Mouse (Mus musculus): Measurements from ENCODE around the gene Rb1. TPM values are rescaled to one million over a fixed set of nuclear protein-coding genes. Genes with fewer than 3 reads are reported as not detected.

The Rb1 gene
- polyA plus RNA-seq, 1 experiment: 2.7 TPM

DNA sequence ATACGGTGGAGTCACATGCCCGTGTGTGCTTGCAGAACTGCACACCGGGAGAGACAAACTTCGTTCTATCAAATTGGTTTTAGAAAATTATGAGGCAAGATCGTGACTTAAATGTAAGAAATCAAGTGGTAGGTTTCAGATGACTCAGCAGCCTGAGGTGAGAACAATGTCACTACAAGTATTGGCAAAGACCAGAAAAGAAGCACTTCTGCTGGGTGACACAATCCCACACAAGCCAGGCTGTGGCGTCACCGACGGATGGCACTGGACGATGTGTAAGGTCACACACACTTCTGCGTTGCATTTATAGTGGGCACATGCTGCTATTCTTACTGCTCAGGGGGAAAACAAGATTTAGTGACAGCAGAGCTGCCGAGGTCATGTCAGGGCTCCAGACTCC, 38.2 kb upstream of the Rb1 start:
- no peak overlapping the region for H3K4me3 ChIP-seq (ENCODE audit: insufficient read depth, poor library complexity, severe bottlenecking)
- H3K27me3 ChIP-seq (ENCODE audit: control insufficient read depth, insufficient read depth, insufficient read length): no peaks in the 10 kb centered on the region
- no peaks in the 10 kb centered on the region for H3K79me2 ChIP-seq (ENCODE audit: control insufficient read depth, insufficient read depth)
- H3K36me3 ChIP-seq (ENCODE audit: control insufficient read depth, insufficient read depth): peaks cover 86% of the 10 kb centered on the region
- H3ac ChIP-seq (ENCODE audit: control insufficient read depth, insufficient read length, low read depth): no peak overlapping the region
- TF ChIP-seq USF1 (IDR thresholded peaks at IDR 0.05; ENCODE audit: low read depth) (no peak), CTCF (IDR thresholded peaks at IDR 0.05; ENCODE audit: control insufficient read depth, insufficient read depth, insufficient read length) (no peak), FOSL1 (IDR thresholded peaks at IDR 0.05; ENCODE audit: insufficient read depth, low read length, poor library complexity, severe bottlenecking) (no peak), CEBPB (IDR thresholded peaks at IDR 0.05; ENCODE audit: low read depth) (no peak), MYOG (IDR thresholded peaks at IDR 0.05; ENCODE audit: control insufficient read depth, extremely low read depth, insufficient read length) (no peak), MAX (IDR thresholded peaks at IDR 0.05) (no peak)
- H3K79me3 ChIP-seq (ENCODE audit: low read depth): no peaks in the 10 kb centered on the region

DNA sequence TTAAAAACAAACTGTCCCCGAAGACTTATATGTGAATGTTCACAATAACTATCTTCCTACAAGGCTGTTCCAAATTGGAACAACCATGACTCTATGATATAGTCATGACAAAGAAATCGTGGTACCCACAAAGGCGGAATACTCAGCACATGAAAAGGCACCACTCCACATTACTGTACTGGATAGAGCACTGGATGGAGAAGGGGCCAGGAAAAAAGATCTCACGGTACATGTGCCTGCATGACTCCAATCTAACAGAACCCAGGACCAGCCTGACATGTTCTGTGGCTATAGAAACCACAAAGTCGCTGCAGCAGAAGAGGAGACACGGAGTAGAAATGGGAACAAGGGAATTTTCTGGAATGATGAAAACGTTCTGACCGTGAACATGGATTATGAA, 29.1 kb upstream of the Rb1 start:
- no peak overlapping the region for H3K4me3 ChIP-seq (ENCODE audit: insufficient read depth, poor library complexity, severe bottlenecking)
- no peaks in the 10 kb centered on the region for H3K79me2 ChIP-seq (ENCODE audit: control insufficient read depth, insufficient read depth)
- H3K79me3 ChIP-seq (ENCODE audit: low read depth): no peaks in the 10 kb centered on the region
- peaks cover 33% of the 10 kb centered on the region for H3K36me3 ChIP-seq (ENCODE audit: control insufficient read depth, insufficient read depth)
- no peaks in the 10 kb centered on the region for H3K27me3 ChIP-seq (ENCODE audit: control insufficient read depth, insufficient read depth, insufficient read length)
- TF ChIP-seq FOSL1 (IDR thresholded peaks at IDR 0.05; ENCODE audit: insufficient read depth, low read length, poor library complexity, severe bottlenecking) (no peak), USF1 (IDR thresholded peaks at IDR 0.05; ENCODE audit: low read depth) (no peak)
- H3ac ChIP-seq (ENCODE audit: control insufficient read depth, insufficient read length, low read depth): no peak overlapping the region

DNA sequence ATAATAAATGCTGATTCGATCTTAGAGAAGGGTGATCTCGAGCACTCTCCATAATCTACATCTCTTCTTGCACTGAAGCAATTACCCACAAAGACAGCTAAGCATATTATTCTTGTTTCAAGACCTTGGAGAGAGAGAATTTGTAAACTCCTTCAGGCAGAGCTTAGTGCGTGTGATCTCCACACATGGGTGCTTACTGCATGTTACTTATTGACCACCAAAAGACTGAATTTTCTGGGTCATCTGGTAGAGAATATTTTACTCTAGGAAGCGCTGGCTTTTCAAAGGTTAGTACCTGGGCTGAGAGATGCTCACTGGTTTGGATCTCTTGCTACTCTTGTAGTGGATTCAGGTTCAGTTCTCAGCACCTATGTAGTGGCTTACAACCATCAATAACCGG, 25.5 kb upstream of the Rb1 start:
- Histone ChIP-seq H3K4me3 (ENCODE audit: insufficient read depth, poor library complexity, severe bottlenecking) (no peak overlapping the region), H3K79me3 (ENCODE audit: low read depth) (no peaks in the 10 kb centered on the region), H3K79me2 (ENCODE audit: control insufficient read depth, insufficient read depth) (no peaks in the 10 kb centered on the region), H3ac (ENCODE audit: control insufficient read depth, insufficient read length, low read depth) (no peak overlapping the region), H3K36me3 (ENCODE audit: control insufficient read depth, insufficient read depth) (peaks cover 16% of the 10 kb centered on the region), H3K27me3 (ENCODE audit: control insufficient read depth, insufficient read depth, insufficient read length) (no peaks in the 10 kb centered on the region)
- no peak for TF ChIP-seq USF1 (IDR thresholded peaks at IDR 0.05; ENCODE audit: low read depth)
- TF ChIP-seq MYOD1 (IDR thresholded peaks at IDR 0.05; ENCODE audit: control insufficient read depth, insufficient read length, low read depth): no peak
- TF ChIP-seq MYOG (IDR thresholded peaks at IDR 0.05; ENCODE audit: control insufficient read depth, extremely low read depth, insufficient read length): no peak
- no peak for TF ChIP-seq FOSL1 (IDR thresholded peaks at IDR 0.05; ENCODE audit: insufficient read depth, low read length, poor library complexity, severe bottlenecking)
- no peak for TF ChIP-seq MAX (IDR thresholded peaks at IDR 0.05)
- TF ChIP-seq CTCF (IDR thresholded peaks at IDR 0.05; ENCODE audit: control insufficient read depth, insufficient read depth, insufficient read length): no peak
- no peak for TF ChIP-seq CEBPB (IDR thresholded peaks at IDR 0.05; ENCODE audit: low read depth)

DNA sequence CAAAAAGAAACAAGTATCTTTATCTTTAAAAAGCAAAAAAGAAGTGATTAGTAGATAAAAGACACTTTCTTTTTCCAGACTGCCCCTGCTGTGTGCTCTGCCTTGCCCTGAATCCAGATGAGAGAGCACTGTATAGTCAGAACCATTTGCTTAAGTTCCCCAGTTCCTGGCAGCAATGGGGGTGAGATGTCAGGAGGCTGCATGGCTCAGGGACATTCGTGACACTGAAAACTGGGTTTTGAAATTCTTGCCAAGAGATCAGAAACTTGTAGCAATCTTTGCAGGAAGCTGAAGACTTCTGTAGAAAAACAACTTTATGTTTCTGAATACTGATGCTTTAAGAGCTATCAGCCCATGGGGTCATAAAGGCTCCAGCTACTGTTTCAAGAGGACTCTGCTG, 24.4 kb upstream of the Rb1 start:
- no peak for TF ChIP-seq MYOG (IDR thresholded peaks at IDR 0.05; ENCODE audit: control insufficient read depth, extremely low read depth, insufficient read length)
- no peak for TF ChIP-seq MYOD1 (IDR thresholded peaks at IDR 0.05; ENCODE audit: control insufficient read depth, insufficient read length, low read depth)
- no peak for TF ChIP-seq MAX (IDR thresholded peaks at IDR 0.05)
- no peak for TF ChIP-seq USF1 (IDR thresholded peaks at IDR 0.05; ENCODE audit: low read depth)
- H3K79me3 ChIP-seq (ENCODE audit: low read depth): no peaks in the 10 kb centered on the region
- H3K79me2 ChIP-seq (ENCODE audit: control insufficient read depth, insufficient read depth): no peaks in the 10 kb centered on the region
- no peak overlapping the region for H3K4me3 ChIP-seq (ENCODE audit: insufficient read depth, poor library complexity, severe bottlenecking)
- no peaks in the 10 kb centered on the region for H3K27me3 ChIP-seq (ENCODE audit: control insufficient read depth, insufficient read depth, insufficient read length)
- peaks cover 6% of the 10 kb centered on the region for H3K36me3 ChIP-seq (ENCODE audit: control insufficient read depth, insufficient read depth)
- H3ac ChIP-seq (ENCODE audit: control insufficient read depth, insufficient read length, low read depth): no peak overlapping the region

DNA sequence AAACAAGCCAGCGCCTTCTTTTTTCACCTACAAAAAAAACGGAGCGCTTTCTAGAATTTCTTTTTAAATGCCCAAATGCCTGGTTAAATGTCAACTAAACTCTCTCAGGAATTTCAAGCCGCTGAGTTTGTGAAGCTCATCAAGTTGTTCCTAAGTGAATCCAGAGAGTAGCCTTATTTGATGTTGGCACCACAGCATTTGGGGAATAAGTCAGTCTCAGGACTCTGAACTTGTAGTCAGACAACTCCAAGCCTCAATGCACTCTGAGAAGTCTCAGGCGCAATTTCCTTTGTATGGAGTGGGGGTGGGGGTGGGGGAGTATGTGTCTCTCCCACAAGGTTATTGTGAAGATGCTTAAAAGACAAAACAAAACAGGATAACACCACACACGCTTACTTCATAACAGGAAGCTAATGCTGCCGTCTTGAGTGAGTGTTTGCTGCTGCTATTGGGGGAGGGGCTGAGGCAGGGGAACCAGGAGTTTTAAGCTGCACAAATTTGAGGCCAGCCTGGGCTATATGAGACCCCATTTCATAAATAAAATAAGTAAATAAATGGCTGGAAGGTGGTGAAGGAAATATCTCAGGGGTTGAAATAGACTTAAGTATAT, 23.5 kb upstream of the Rb1 start:
- Histone ChIP-seq H3K27me3 (ENCODE audit: control insufficient read depth, insufficient read depth, insufficient read length) (no peaks in the 10 kb centered on the region), H3K4me3 (ENCODE audit: insufficient read depth, poor library complexity, severe bottlenecking) (no peak overlapping the region), H3K79me2 (ENCODE audit: control insufficient read depth, insufficient read depth) (no peaks in the 10 kb centered on the region), H3K79me3 (ENCODE audit: low read depth) (no peaks in the 10 kb centered on the region), H3K36me3 (ENCODE audit: control insufficient read depth, insufficient read depth) (no peaks in the 10 kb centered on the region), H3ac (ENCODE audit: control insufficient read depth, insufficient read length, low read depth) (no peak overlapping the region)
- TF ChIP-seq FOSL1 (IDR thresholded peaks at IDR 0.05; ENCODE audit: insufficient read depth, low read length, poor library complexity, severe bottlenecking): no peak
- no peak for TF ChIP-seq CEBPB (IDR thresholded peaks at IDR 0.05; ENCODE audit: low read depth)
- no peak for TF ChIP-seq MAX (IDR thresholded peaks at IDR 0.05)
- TF ChIP-seq USF1 (IDR thresholded peaks at IDR 0.05; ENCODE audit: low read depth): no peak
- TF ChIP-seq MYOG (IDR thresholded peaks at IDR 0.05; ENCODE audit: control insufficient read depth, extremely low read depth, insufficient read length): no peak
- TF ChIP-seq MYOD1 (IDR thresholded peaks at IDR 0.05; ENCODE audit: control insufficient read depth, insufficient read length, low read depth): no peak
- no peak for TF ChIP-seq CTCF (IDR thresholded peaks at IDR 0.05; ENCODE audit: control insufficient read depth, insufficient read depth, insufficient read length)

DNA sequence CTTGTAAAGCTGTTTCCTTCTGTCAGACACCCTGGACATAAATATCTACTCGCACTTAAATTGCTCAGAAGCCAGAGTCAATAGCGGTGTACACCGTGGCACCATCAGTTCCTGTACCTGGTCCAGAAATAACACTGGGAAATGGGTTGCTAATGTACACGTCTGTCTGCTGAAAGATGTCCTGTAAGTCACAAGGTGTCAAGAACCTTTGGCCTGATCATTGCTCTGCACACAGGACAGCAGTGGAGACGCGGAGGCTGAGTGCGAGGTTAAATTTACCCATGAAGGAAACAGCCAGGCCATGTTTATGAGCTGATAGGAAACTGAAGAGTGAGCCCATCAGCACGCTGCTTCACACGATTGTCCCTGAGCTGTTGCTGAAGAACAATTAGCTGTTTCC, 21.7 kb upstream of the Rb1 start:
- Histone ChIP-seq H3ac (ENCODE audit: control insufficient read depth, insufficient read length, low read depth) (no peak overlapping the region), H3K79me3 (ENCODE audit: low read depth) (no peaks in the 10 kb centered on the region), H3K4me3 (ENCODE audit: insufficient read depth, poor library complexity, severe bottlenecking) (no peak overlapping the region), H3K36me3 (ENCODE audit: control insufficient read depth, insufficient read depth) (no peaks in the 10 kb centered on the region), H3K27me3 (ENCODE audit: control insufficient read depth, insufficient read depth, insufficient read length) (no peaks in the 10 kb centered on the region), H3K79me2 (ENCODE audit: control insufficient read depth, insufficient read depth) (no peaks in the 10 kb centered on the region)
- TF ChIP-seq FOSL1 (IDR thresholded peaks at IDR 0.05; ENCODE audit: insufficient read depth, low read length, poor library complexity, severe bottlenecking) (no peak), CTCF (IDR thresholded peaks at IDR 0.05; ENCODE audit: control insufficient read depth, insufficient read depth, insufficient read length) (no peak), MYOG (IDR thresholded peaks at IDR 0.05; ENCODE audit: control insufficient read depth, extremely low read depth, insufficient read length) (no peak), CEBPB (IDR thresholded peaks at IDR 0.05; ENCODE audit: low read depth) (no peak), MAX (IDR thresholded peaks at IDR 0.05) (no peak), MYOD1 (IDR thresholded peaks at IDR 0.05; ENCODE audit: control insufficient read depth, insufficient read length, low read depth) (no peak), USF1 (IDR thresholded peaks at IDR 0.05; ENCODE audit: low read depth) (no peak)

Measured in C2C12 (cell line).